17 mouse cellular contexts compared by ENCODE assay signal in the genomic region with DNA sequence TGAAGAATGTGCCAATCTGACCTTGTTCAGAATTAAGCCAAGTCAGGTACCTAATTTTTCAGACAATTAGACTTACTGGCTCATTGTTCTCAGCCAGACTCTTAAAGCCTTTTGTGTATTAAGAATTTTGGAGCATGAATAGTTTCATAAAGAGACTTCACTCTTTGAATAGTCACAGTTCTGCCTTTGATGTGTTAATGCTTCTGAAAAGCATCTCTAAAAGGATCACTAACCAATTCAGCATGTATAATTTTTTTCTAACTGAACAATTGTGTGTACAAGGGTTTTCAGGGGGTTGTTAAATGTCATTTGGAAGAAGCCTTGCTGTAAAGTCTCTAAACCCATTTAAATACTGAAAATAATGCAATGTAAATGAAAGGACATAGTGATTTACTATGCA.
"Had no signal": no experiment of that assay in that cellular context is flagged by ENCODE, and none has a peak within 500 bp of the region (broad histone marks: within the 10 kb centered on the region; RNA-seq: fewer than 3 reads in every experiment).

No protein-coding gene starts in this region.

- H3K36me3 ChIP-seq: liver, embryonic 15.5 days; lung, embryonic 15.5 days; midbrain, embryonic 12.5 days; neural tube, embryonic 12.5 days; stomach, embryonic 15.5 days had no signal

- H3K27ac ChIP-seq: liver, embryonic 15.5 days; lung, embryonic 15.5 days; macrophage; midbrain, embryonic 12.5 days; neural tube, embryonic 12.5 days; stomach, embryonic 15.5 days; stomach, postnatal 0 days had no signal

- H3K9me3 ChIP-seq: liver, embryonic 15.5 days; lung, embryonic 15.5 days; megakaryocyte, embryonic 14.5 days; midbrain, embryonic 12.5 days; neural tube, embryonic 12.5 days; stomach, embryonic 15.5 days had no signal

- H3K4me2 ChIP-seq: liver, embryonic 15.5 days; lung, embryonic 15.5 days; midbrain, embryonic 12.5 days; neural tube, embryonic 12.5 days; stomach, embryonic 15.5 days had no signal

- H3K4me1 ChIP-seq: liver, embryonic 15.5 days; lung, embryonic 15.5 days; megakaryocyte, embryonic 14.5 days; midbrain, embryonic 12.5 days; neural tube, embryonic 12.5 days; stomach, embryonic 15.5 days had no signal

- H3K4me3 ChIP-seq: liver, embryonic 15.5 days; lung, embryonic 15.5 days; megakaryocyte, embryonic 14.5 days; midbrain, embryonic 12.5 days; neural tube, embryonic 12.5 days; stomach, embryonic 15.5 days had no signal

- H3K27me3 ChIP-seq: liver, embryonic 15.5 days; lung, embryonic 15.5 days; megakaryocyte, embryonic 14.5 days; midbrain, embryonic 12.5 days; neural tube, embryonic 12.5 days; stomach, embryonic 15.5 days had no signal

- H3K9ac ChIP-seq: liver, embryonic 15.5 days; liver, postnatal 0 days; lung, embryonic 15.5 days; midbrain, embryonic 12.5 days; neural tube, embryonic 12.5 days; stomach, embryonic 15.5 days had no signal

- DNase-seq: liver, postnatal 0 days; lung, adult 2 months; lung, postnatal 14 days; lung, postnatal 36 days; right cerebral cortex, postnatal 14 days; thymus, adult 2 months; thymus, postnatal 25 days; thymus, postnatal 4 days had no signal

- ATAC-seq: liver, postnatal 0 days; lung, postnatal 0 days had no signal
